Mouse (Mus musculus) kidney, adult 2 months (tissue): ENCODE measurements around the gene Lzts2. TPM values are rescaled to one million over a fixed set of nuclear protein-coding genes. Genes with fewer than 3 reads are reported as not detected.

Experiments used
- DNase-seq: peaks from one replicate; pipeline ENCODE4 v3.0.0; 2021
- H3K27ac ChIP-seq: fragments of 200-500 bp; 2 replicates; pipeline ENCODE4 v1.5.1; 2012; ENCODE audit warnings: low read depth, low read length, control low read depth, inconsistent platforms; ENCODE audit not compliant: insufficient read depth
- H3K27me3 ChIP-seq: fragments of 200-500 bp; replicated peaks from 2 replicates; pipeline ENCODE4 v1.6.1; 2012; ENCODE audit warnings: mild to moderate bottlenecking, moderate library complexity, low read length, inconsistent platforms; ENCODE audit not compliant: control insufficient read depth, insufficient read depth
- H3K36me3 ChIP-seq: fragments of 200-500 bp; 2 replicates; pipeline ENCODE4 v1.6.1; 2012; ENCODE audit warnings: mild to moderate bottlenecking, moderate library complexity, low read length, inconsistent platforms; ENCODE audit not compliant: control insufficient read depth, insufficient read depth
- H3K4me1 ChIP-seq: fragments of 200-500 bp; 2 replicates; pipeline ENCODE4 v1.6.1; 2011; ENCODE audit warnings: low read length; ENCODE audit not compliant: control insufficient read depth, insufficient read depth
- H3K4me3 ChIP-seq: fragments of 200-500 bp; 2 replicates; pipeline ENCODE4 v1.5.1; 2011; ENCODE audit warnings: mild to moderate bottlenecking, low read depth, low read length, control low read depth; ENCODE audit not compliant: insufficient read depth
- CTCF ChIP-seq: fragments of 200-500 bp; conservative IDR thresholded peaks from 2 replicates; pipeline ENCODE4 v1.5.1; 2011; ENCODE audit warnings: low read depth, mild to moderate bottlenecking, control low read depth, low read length, moderate library complexity, mixed read lengths; ENCODE audit not compliant: insufficient read depth, insufficient read length
- POLR2A ChIP-seq: fragments of 200-500 bp; IDR thresholded peaks from one replicate; pipeline ENCODE4 v1.6.1; 2011; ENCODE audit warnings: low read depth, low read length, control low read depth
- WGBS: fragments of 180-500 bp; shearing (Covaris S2); methylation state at CpG from one replicate; pipeline ENCODE4 v1.1.7; 2018; 5-methylcytosine and 5-hydroxymethylcytosine counted together
- polyA plus RNA-seq: library from polyadenylated mRNA; depleted of rRNA; stranded (reverse); fragments of >200 nt; gene quantifications from 2 replicates; pipeline ENCODE4 v1.2.3, GENCODE M21; 2012

Lzts2 gene
- polyA plus RNA-seq, 1 experiment = 54.7 TPM

GRCm38 (mm10) chr19:45025937-45026568, 11.8 kb downstream of the Lzts2 start:
- Histone ChIP-seq H3K36me3 (no peaks in the 10 kb centered on the region; the same call in none of the 2 replicates), H3K27me3 (no peaks in the 10 kb centered on the region), H3K4me1 (peaks cover 7% of the 10 kb centered on the region; the same call in 1 of the 2 replicates), H3K27ac (no peak overlapping the region), H3K4me3 (no peak overlapping the region)
- no peak for DNase-seq
- TF ChIP-seq POLR2A (no peak), CTCF (no peak)
- WGBS = 87% methylated on average over 37 of the region's 37 CpGs

- 53% methylated on average over 6 of the region's 6 CpGs for WGBS
- no peak overlapping the region for H3K27ac ChIP-seq
- no peak for DNase-seq
Observed at GRCm38 (mm10) chr19:45026958-45027670, 12.9 kb downstream of the Lzts2 start.

GRCm38 (mm10) chr19:45027848-45028247, 13.6 kb downstream of the Lzts2 start:
- Histone ChIP-seq H3K36me3 (no peaks in the 10 kb centered on the region; the same call in none of the 2 replicates), H3K27ac (no peak overlapping the region), H3K4me1 (peaks cover 7% of the 10 kb centered on the region; the same call in 1 of the 2 replicates), H3K27me3 (no peaks in the 10 kb centered on the region), H3K4me3 (no peak overlapping the region)
- TF ChIP-seq POLR2A (no peak), CTCF (no peak)
- DNase-seq = no peak
- 86% methylated on average over 6 of the region's 6 CpGs for WGBS

More at GRCm38 (mm10) chr19:45026958-45027670, 12.9 kb downstream of the Lzts2 start:
- H3K36me3 ChIP-seq = no peaks in the 10 kb centered on the region; the same call in none of the 2 replicates
- H3K4me3 ChIP-seq = no peak overlapping the region
- H3K27me3 ChIP-seq = no peaks in the 10 kb centered on the region
- TF ChIP-seq CTCF = no peak
- TF ChIP-seq POLR2A = no peak
- peaks cover 7% of the 10 kb centered on the region; the same call in 1 of the 2 replicates for H3K4me1 ChIP-seq

- Histone ChIP-seq H3K4me1 (peaks cover 7% of the 10 kb centered on the region; the same call in 1 of the 2 replicates), H3K27me3 (no peaks in the 10 kb centered on the region), H3K27ac (no peak overlapping the region), H3K36me3 (no peaks in the 10 kb centered on the region; the same call in none of the 2 replicates), H3K4me3 (no peak overlapping the region)
- DNase-seq = no peak
- TF ChIP-seq POLR2A (no peak), CTCF (no peak)
- WGBS = 72% methylated on average over 19 of the region's 19 CpGs
Observed at GRCm38 (mm10) chr19:45028746-45029145, 14.5 kb downstream of the Lzts2 start.

- no peak overlapping the region for H3K27ac ChIP-seq
- H3K27me3 ChIP-seq = no peaks in the 10 kb centered on the region
- TF ChIP-seq CTCF (no peak), POLR2A (no peak)
- H3K4me3 ChIP-seq = no peak overlapping the region
- 63% methylated on average over 9 of the region's 9 CpGs for WGBS
- no peak for DNase-seq
- H3K4me1 ChIP-seq = peaks cover 7% of the 10 kb centered on the region; the same call in 1 of the 2 replicates
- H3K36me3 ChIP-seq = no peaks in the 10 kb centered on the region; the same call in 1 of the 2 replicates
Observed at GRCm38 (mm10) chr19:45029571-45029970, 15.4 kb downstream of the Lzts2 start.

- H3K4me1 ChIP-seq = peaks cover 7% of the 10 kb centered on the region; the same call in 1 of the 2 replicates
- H3K36me3 ChIP-seq = no peaks in the 10 kb centered on the region; the same call in 1 of the 2 replicates
- no peak overlapping the region for H3K27ac ChIP-seq
- H3K27me3 ChIP-seq = no peaks in the 10 kb centered on the region
- peak; percentile 66 for DNase-seq
- H3K4me3 ChIP-seq = no peak overlapping the region
- TF ChIP-seq POLR2A (no peak), CTCF (peak; percentile 72)
- WGBS = 23% methylated on average over 8 of the region's 8 CpGs
Observed at GRCm38 (mm10) chr19:45030111-45030510, 15.9 kb downstream of the Lzts2 start.
